Mouse (Mus musculus): ENCODE data around the gene S100b. TPM values are rescaled to one million over a fixed set of nuclear protein-coding genes. Genes with fewer than 3 reads are reported as not detected.

Gene S100b
- 1 to 10 TPM in 1 of 2 experiments, under 1 TPM in 1; 0.20 to 1.0 TPM for polyA plus RNA-seq (2017; shearing (Covaris generic))

GRCm38 (mm10) chr10:76253536-76253935, at the start of gene S100b:
Gene S100b, plus strand, starts transcription at chr10:76253853.

DNA sequence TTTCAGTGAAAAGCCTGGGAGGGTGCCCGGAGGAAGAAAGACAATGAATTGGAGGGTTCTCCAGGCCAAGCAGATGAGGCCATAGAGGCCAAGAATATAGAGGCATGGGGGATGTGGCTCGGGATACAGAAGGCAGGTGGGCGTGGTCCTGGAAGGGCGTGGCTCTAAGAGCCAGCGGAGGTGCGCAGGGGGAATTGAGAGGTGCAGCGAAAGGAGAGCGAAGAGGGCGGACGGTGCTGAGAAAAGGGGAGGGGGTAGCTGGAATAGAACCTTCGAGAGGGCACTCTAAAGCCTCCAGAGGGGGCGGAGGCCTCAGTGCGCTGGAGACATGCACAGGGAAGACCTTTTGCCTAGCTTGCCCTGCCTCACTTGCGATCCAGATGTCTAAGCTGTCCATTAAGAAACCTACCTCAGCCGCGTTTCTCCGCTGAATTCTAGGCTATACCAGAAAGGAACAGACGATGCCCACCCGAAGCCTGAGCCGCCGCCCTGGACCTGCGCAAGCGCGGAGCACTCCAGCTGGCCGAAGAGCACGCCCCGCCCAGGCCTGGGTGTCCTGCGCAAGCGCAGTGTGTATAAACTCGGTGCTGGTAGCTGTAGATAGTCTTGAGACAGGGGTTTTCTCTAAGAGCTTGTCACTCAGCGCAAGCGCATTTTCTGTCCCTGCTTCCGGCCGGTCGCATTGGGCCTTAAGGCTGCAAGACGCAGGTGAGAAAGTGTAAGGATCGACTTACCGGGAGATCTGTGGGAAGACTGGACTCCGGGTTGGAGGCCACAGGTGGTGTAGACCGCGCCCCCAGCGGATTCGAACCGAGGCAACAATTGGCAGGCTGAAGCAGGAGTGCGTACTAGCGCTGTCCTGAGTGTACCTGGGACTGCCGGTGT, 16.1 kb upstream of the S100b start, which contains the start of gene Prmt2:
Gene Prmt2 (minus strand): TSS at position 525 of the 885 bp plus-strand sequence.

Other genes with a start within 250 kb of the S100b start
- 10 to 100 TPM; 39.6 to 43.5 TPM for gene Zfp280b, start 221.2 kb upstream of the S100b start, polyA plus RNA-seq (2017; shearing (Covaris generic))
- under 1 TPM; 0.11 to 0.66 TPM for gene Slc5a4b, start 142.9 kb upstream of the S100b start, polyA plus RNA-seq (2017; shearing (Covaris generic))
- not detected for gene Slc5a4a, start 106.4 kb upstream of the S100b start, polyA plus RNA-seq (2017; shearing (Covaris generic))
- 10 to 100 TPM; 29.4 to 29.9 TPM for gene Prmt2, start 16.0 kb upstream of the S100b start, polyA plus RNA-seq (2017; shearing (Covaris generic))
- gene Dip2a, start 91.4 kb downstream of the S100b start, polyA plus RNA-seq (2017; shearing (Covaris generic)), result 1 to 10 TPM; 7.4 to 9.8 TPM
- gene AC141477.1, start 186.6 kb downstream of the S100b start, polyA plus RNA-seq (2017; shearing (Covaris generic)), result 10 to 100 TPM in 1 of 2 experiments, 1 to 10 TPM in 1; 8.4 to 19.2 TPM
- gene Pcnt, start 188.9 kb downstream of the S100b start, polyA plus RNA-seq (2017; shearing (Covaris generic)), result 10 to 100 TPM; 16.0 to 21.4 TPM
- under 1 TPM; 0.13 to 0.62 TPM for gene 2610028H24Rik, start 195.2 kb downstream of the S100b start, polyA plus RNA-seq (2017; shearing (Covaris generic))
- 10 to 100 TPM; 64.5 to 72.9 TPM for gene Mcm3ap, start 215.1 kb downstream of the S100b start, polyA plus RNA-seq (2017; shearing (Covaris generic))
- gene Ybey, start 215.3 kb downstream of the S100b start, polyA plus RNA-seq (2017; shearing (Covaris generic)), result 1 to 10 TPM; 3.4 to 9.9 TPM

Data from inflammation-experienced regulatory T-cells (primary cell).